Mouse (Mus musculus) adrenal gland, postnatal 4 days (tissue): Measurements from ENCODE around the gene Wnt7b. TPM values are rescaled to one million over a fixed set of nuclear protein-coding genes. Genes with fewer than 3 reads are reported as not detected.

Experiments
- DNase-seq, 2 experiments: peaks; one replicate each; pipeline ENCODE4 v3.0.0; 2021 to 2022; ENCODE audit warnings: low spot score in 2 of 2, mixed read lengths in 2 of 2
- total RNA-seq, 2 experiments: library from RNA; stranded (reverse); gene quantifications; 2 replicates each; pipeline ENCODE4 v1.2.3; 2021

The Wnt7b gene
- total RNA-seq, 2 experiments from 2014 or later: 0.40 to 1.8 TPM

- DNase-seq: peak; percentile 24 to 61
Measured at GRCm38 (mm10) chr15:85523173-85523991, 58.9 kb downstream of the Wnt7b start.

GRCm38 (mm10) chr15:85519438-85519837 is 62.8 kb downstream of the Wnt7b start:
- no peak for DNase-seq

DNA sequence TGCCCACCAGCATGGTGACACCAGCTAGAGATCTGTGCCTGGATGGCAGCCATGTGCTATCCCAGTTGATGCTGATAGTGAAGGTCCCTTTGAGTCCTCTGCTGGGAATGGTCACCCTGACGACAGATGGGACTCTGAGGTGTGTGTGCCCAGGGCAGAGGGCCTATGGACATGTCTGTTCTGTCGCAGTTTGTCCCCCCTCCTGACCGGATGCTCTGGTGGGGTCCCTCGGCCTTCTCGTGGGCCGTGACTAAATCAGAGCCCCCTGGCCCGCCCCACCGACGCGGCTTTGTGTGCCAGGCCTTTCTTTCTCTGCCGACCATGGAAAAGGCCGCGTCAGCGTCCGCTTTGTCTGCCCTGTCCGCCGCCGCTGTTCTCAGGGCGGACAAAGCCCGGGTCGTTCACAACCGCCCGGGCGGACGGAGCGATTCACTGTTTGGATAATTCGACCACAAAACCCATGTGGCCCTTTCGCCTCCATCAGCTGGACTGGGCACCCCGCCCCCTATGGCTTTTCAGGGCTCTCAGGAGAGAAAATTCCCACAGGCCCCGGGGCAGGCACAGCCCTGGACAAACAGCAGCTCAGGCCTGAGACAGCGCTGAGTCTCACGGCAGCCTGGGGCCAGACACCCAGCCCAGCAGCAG is 74.8 kb downstream of the Wnt7b start:
- no peak for DNase-seq

GRCm38 (mm10) chr15:85506680-85507079 is 75.6 kb downstream of the Wnt7b start:
- no peak for DNase-seq

GRCm38 (mm10) chr15:85505118-85505925 is 77.0 kb downstream of the Wnt7b start:
- no peak for DNase-seq

- no peak for DNase-seq
Measured at GRCm38 (mm10) chr15:85503127-85503526, 79.1 kb downstream of the Wnt7b start, which contains the start of gene 7530416G11Rik. TSS of gene 7530416G11Rik (minus strand) at chr15:85503227.

GRCm38 (mm10) chr15:85500267-85500666 is 82.0 kb downstream of the Wnt7b start:
- no peak for DNase-seq

GRCm38 (mm10) chr15:85497981-85498475 is 84.2 kb downstream of the Wnt7b start:
- no peak for DNase-seq

DNA sequence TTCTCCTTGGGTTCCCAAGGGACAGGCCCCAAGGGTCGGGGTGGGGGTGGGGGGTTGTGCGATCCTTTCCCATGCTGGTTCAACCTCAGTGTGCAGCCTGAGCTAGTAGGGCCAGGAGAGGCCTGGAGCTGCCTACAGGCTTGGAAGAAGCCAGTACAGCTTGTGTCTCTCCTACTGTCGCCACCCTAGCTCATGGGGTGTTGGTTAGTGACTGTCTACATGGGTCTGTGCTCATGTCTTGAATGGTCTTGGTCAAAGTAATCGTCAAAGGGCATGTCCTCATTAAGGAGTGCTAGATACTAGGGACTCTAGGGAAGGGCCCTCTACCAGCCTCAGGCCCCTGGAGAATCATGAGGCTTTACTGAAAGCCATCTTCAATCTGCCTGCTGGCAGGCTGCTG is 84.7 kb downstream of the Wnt7b start:
- DNase-seq: no peak

DNA sequence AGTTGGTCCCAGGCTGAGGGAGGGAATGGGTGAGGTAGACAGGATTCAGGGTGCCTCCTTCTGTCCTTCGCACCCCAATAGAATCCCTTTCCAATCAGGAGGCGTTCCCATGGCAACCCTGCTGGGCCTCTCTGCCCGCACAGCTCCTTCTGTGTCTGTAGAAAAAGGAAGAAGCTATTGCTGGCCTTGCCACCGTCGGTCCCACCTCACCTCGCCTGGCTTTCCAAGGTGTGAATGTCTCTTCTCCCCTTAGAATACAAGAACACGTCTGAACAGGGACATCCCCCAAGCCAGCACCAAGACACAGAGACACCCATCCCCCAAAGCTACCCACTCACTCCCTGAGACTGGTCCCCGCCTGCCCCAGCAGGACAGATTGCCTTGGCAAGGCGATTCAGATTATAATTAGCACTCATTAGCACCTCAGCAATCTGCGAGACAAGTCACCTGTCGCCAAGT is 88.1 kb downstream of the Wnt7b start:
- no peak for DNase-seq

DNA sequence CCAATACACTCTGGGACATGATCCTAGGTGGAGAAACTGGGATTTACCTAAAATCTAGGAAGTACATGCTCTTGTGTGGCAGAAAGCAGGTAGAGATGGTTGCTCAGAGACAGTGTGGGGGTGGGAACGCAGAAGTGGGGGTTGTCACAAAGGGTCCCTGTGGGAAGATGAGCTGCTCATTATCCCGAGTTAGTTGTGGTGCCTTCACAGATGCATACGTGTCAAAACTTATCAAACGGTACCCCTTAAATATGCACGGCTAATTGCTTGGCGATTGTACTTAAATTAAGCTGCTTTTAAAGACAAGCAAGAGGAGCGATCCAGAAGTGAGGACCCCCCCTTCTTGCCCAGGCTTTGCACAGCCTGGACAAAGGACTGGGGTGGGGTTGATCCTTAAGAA is 92.5 kb downstream of the Wnt7b start:
- no peak for DNase-seq

GRCm38 (mm10) chr15:85488900-85489299 is 93.4 kb downstream of the Wnt7b start:
- no peak for DNase-seq

Other genes with a start within 250 kb of the Wnt7b start
- gene Atxn10, start 246.2 kb downstream of the Wnt7b start, total RNA-seq: 100 to 1,000 TPM; 149 to 156 TPM
- gene 7530416G11Rik, start 79.2 kb downstream of the Wnt7b start, total RNA-seq: not detected
- gene Ppara, start 152.5 kb upstream of the Wnt7b start, total RNA-seq: 10 to 100 TPM; 17.2 to 29.4 TPM
- gene Cdpf1, start 229.2 kb upstream of the Wnt7b start, total RNA-seq: 10 to 100 TPM; 22.3 TPM
- gene Pkdrej, start 239.3 kb upstream of the Wnt7b start, total RNA-seq: under 1 TPM; 0.45 to 0.48 TPM
- gene Ttc38, start 249.8 kb upstream of the Wnt7b start, total RNA-seq: 10 to 100 TPM; 14.5 to 15.2 TPM